Mouse (Mus musculus): ENCODE measurements around the gene Olfr918.

Olfr918 gene

DNA sequence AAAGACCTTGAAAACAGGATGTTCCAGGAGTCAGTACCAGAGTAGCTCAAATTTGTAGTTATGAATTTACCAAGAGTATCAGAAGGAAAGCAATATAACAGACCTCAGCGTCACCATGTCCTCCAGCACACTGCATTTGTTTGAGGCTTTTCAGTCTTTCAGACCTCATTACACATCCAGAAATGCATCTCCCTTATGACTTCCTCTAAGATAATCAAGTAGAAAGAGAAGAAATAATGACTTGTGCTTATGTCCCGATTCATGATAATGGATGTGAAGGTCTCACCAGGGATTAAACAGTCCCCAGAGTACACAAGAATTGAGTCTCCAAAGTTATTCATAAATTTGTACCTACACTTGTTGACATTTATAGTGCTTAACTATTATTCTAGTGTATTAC lies at the start of gene Olfr918:
Gene Olfr918 (minus strand): TSS at position 101 of the 400 bp plus-strand sequence.
- no peak for DNase-seq (ENCODE audit: low spot score)

DNA sequence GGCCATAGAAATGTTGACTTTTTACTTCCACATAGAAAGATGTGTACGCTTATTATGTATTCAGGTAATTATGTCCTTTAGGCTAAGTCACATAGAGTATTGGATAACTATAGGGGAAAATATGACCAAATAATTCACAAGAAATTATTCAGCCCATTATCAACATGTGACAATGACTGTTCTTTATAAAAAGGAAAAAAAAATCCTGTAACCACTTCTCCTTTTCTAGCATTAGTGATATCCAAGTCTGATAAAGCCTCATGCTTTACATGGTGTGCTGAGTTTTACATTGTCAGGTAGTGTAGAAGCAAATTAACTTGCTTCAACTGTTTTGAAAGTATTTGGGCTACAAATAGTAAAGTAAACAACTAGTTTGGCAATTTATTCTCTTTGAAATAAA lies 49.6 kb upstream of the Olfr918 start:
- DNase-seq (ENCODE audit: low spot score), result no peak

DNA sequence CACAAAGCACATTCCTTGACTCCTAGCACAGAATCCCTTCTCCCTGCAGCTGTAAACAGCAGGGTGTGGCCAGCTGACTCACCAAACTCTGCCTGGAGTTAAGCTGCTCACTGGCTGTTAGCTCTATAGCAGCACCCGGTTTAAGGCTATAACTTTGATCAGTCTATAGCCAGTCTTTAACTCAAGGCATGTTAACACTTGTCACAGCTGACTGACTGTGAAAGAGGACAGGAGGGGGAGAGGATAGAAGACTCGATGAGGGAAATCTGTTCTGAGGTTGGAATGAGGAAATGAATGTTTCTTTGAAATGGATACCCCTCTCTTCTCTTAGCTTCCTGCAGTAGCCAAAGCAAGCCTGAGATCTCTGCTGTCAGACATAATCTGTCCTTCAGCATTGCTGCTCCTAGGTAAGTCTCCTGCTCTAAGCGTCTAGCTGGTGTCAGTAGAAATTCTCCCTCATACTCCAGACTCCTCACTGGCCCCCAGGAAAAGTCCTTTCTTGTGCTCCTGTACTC lies 44.6 kb upstream of the Olfr918 start:
- DNase-seq (ENCODE audit: low spot score), result no peak

DNA sequence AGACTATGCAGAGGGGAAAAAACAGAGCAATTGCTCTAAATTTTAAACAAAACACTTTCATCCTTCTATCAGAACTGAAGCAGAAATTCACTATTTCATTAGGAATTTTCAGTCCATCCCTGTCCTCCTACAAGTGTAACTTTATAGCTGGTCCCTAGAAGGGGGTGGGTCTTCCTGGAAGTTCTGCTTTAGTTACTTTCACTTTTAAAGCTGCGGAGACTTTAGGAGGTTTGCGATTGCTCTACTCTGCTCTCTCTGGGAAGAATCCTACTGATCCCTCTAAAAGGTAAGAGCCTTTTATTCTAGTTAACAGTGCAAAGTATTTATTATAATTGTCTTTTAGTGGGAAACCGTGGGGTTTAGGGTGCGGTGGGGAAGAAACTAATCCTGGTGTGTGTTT lies 43.7 kb upstream of the Olfr918 start, which contains the start of gene Vwa5a:
Gene Vwa5a (plus strand): TSS at position 167 of the 400 bp plus-strand sequence.
- DNase-seq (ENCODE audit: low spot score), result no peak

DNA sequence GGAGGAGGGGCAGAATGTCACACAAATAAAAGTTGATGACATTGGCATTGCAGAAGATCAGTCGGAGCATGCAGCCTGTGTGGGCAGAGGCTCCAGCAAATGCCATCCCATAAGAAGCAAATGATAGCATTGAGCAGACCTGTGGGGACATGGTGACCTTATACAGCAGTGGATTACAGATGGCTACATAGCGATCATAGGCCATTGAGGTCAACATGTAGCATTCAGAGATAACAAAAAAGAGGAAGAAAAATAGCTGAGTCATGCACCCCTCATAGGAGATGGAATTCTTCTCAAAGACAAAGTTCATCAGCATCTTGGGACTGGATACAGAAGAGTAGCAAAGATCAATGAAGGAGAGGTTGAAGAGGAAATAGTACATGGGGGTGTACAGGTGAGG lies 1.5 kb downstream of the Olfr918 start:
- DNase-seq (ENCODE audit: low spot score), result no peak

DNA sequence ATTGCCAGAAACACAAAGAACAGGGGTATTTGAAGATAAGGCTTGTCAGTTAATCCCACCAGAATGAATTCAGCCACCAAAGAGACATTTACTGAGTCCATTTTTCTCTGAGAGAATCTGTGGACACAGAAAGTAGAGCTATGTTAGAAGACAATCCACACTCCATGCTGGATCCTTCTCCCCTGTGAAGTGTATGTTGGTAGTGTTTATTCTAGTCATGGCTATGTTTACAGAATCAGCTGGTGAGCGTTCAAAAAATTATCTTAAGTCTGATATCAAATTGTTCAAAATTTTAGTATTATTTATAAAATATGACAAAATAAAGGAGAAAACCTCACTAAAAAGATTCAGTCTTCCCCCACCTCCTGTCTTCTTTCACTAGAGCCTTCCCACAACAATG lies 8.7 kb downstream of the Olfr918 start, which contains the start of gene Olfr917:
Gene Olfr917 (minus strand): TSS at position 101 of the 400 bp plus-strand sequence.
- no peak for DNase-seq (ENCODE audit: low spot score)

DNA sequence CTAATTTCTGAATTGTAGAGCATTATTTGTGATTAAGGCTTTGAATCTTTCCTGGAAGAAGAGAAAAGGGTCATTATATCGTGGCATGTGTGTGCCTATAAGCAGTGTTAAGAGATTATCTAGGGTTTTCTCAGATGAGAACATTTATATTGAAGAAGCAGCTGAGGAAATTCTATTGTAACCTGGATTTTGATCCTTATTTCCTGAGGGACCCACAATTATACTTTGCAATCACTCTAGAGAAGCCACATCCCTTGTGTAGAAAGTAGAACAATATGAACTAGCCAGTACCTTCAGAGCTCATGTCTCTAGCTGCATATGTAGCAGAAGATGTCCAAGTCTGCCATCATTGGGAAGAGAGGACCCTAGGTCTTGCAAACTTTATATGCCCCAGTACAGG lies 14.6 kb downstream of the Olfr918 start, which contains the start of gene Olfr916:
Gene Olfr916 (minus strand): TSS at position 101 of the 400 bp plus-strand sequence.
- DNase-seq (ENCODE audit: low spot score), result no peak

DNA sequence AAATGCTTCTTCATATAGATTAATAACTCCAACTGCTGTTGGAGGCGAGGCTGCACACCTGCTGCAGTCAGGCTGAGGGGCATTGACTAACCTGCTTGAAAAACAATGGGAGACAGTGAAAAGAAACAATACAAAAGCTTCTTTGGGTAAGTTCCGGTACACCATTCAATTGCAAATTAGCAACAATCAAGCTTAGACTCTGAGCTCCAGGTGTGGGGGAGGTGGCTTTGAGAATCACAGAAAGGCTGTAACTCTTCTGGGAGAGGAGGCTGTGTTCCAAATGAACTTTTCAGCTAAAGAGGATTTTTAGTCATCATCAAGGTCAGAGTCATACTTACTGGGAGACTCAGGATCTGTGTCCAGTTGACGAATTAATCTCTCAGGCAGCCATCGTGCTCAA lies 42.0 kb downstream of the Olfr918 start:
- DNase-seq (ENCODE audit: low spot score), result no peak

Measured in testis, postnatal 10 days (tissue).